Mouse (Mus musculus) embryonic stem cell, embryonic (primary cell): ENCODE measurements around the gene Rreb1.

Source experiments
- CTCF ChIA-PET, 4 experiments: fragments of 300-600 bp in 2 of 4; fragments of 350-600 bp in 2 of 4; sonication (Branson Sonifier 250); formaldehyde crosslinking; loops; one replicate each; lab custom pipeline; 2022; ENCODE audit warnings: inconsistent platforms in 2 of 4; lab: Charles Lee
- POLR2A ChIA-PET, 4 experiments: fragments of 300-600 bp in 2 of 4; fragments of 350-600 bp in 2 of 4; sonication (Branson Sonifier 250); formaldehyde crosslinking; loops; one replicate each; lab custom pipeline; 2022; ENCODE audit warnings: antibody characterized with exemption in 4 of 4, inconsistent platforms in 1 of 4; lab: Charles Lee

The Rreb1 gene

DNA sequence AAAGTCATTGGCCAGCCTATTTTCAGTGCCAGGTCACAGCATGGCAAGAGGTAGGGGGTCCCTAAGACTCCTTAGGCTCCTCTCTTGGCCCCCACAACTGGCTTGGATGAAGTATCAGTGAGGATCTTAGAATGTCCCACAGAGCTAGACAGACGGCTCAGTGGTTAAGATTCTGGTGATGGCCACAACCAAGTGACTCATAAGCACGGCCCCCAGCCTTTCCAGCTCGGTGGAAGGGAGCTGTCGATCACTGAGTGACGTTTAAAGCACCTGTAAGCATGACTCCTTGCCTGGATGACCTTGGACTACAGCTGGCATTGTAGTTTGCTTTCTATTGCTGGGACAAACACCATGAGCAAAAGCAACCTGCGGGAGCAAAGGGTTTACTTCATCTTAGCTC lies 174.8 kb downstream of the Rreb1 start:
- ChIA-PET CTCF (interaction anchor here in 2 of 4 experiments (0.6 to 1.5 kb wide), 3 partner anchors 10 to 475 kb away, joined by 4 to 5 read pairs (median 4); no protein-coding TSS in a partner anchor), POLR2A (interaction anchor here in 2 of 4 experiments (0.7 to 0.9 kb wide), 2 partner anchors 12 to 18 kb away, joined by 3 read pairs; no protein-coding TSS in a partner anchor)

DNA sequence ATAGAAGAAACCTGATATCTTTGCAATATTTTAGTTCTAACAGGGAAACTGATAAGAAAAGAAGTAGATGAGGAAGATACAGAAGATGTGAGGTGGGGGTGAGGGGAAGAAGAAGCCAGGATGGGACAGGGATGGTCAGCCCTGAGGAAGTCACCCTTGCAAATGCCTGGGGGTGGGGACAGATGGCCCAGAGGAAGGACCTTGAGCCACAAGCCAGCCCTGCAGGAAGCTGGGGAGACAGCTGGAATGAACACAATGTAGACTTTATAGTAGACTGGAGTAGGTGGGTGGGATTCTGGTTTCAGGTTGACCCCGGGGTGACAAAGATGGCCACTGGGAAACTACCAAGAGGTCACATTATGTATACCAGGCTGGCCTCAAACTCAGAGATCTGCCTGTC lies 176.1 kb downstream of the Rreb1 start:
- POLR2A ChIA-PET: interaction anchor here in 1 of 4 experiments (1.1 kb wide), 1 partner anchor 257 kb away, joined by 3 read pairs; no protein-coding TSS in a partner anchor
- CTCF ChIA-PET: no interaction called here

DNA sequence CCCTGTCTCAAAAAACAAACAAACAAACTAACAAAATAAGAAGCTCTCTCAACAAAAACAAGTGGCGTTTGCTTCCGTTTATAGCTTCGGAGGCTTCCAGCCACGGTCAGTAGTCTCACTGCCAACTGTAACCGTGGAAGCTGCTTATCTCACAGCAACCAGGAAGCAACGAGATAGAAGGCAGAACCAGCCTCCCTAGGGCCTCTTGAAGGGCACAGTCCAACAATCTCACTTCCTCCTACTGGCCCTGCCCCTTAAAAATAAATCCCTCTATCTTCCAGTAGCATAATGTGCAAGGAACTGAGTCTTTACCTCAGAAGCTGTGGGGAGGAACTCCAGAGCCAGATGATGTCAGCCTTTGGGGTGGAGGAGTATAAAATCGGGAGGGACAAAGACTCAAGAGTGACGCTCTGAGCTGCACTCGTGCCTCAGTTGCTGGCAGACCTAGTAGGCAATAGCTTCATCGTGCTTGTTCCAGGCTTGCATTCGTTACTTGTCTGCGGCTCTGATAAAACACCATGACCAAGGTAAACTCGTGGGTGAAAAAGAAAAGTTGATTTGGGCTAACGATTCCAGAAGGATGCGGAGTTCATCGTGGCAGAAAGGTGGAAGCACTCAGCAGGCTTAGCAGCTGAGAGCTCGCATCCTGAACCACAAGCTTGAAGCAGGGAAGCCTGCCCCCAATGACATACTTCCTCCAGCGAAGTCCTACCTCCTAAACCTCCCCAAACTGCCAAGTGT lies 180.5 kb downstream of the Rreb1 start:
- ChIA-PET CTCF (interaction anchor here in 2 of 4 experiments (0.8 to 2.0 kb wide), 5 partner anchors 9 to 28 kb away, joined by 3 to 5 read pairs (median 3); no protein-coding TSS in a partner anchor), POLR2A (interaction anchor here in 3 of 4 experiments (0.5 to 2.3 kb wide), 7 partner anchors 9 to 450 kb away, joined by 3 to 10 read pairs (median 4); partner anchors contain the start of gene Ssr1 (in 1 of the 3))

DNA sequence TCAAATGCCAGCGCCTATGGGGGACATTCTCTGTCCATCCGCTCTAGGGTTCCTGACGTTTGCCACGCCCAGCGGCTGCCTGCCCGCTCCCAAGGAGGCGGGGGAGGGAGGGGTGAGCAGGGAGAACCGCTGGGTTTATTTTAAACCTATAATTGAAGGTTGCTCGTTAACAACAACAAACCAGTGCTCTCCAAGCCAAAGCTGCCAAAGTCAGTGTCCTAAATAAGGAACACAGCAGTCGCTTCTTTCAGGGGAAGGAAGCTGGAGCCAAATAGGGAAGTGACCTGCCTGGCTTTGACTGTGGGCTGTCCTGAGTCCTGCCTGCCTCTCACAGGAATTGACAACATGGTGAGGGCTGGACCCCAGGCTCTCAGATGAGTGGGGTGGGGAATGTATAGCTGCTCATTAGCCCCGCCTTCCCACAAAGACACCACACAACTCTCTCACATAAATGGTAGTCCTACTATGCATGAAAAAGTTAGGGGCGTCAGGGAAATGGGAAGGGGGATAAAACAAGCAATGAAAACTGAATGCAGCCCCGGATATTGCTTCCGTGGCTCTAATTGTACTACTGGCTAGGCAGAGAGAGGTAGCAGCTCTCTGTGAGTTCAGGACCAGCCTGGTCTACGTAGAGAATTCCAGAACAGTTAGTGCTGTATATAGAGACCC lies 181.2 kb downstream of the Rreb1 start:
- ChIA-PET CTCF (interaction anchor here in 3 of 4 experiments (0.6 to 1.1 kb wide), 4 partner anchors 8 to 29 kb away, joined by 3 to 5 read pairs (median 3); no protein-coding TSS in a partner anchor), POLR2A (interaction anchor here in 3 of 4 experiments (0.5 to 2.3 kb wide), 6 partner anchors 9 to 450 kb away, joined by 3 to 10 read pairs (median 4); partner anchors contain the start of gene Ssr1 (in 1 of the 3))

DNA sequence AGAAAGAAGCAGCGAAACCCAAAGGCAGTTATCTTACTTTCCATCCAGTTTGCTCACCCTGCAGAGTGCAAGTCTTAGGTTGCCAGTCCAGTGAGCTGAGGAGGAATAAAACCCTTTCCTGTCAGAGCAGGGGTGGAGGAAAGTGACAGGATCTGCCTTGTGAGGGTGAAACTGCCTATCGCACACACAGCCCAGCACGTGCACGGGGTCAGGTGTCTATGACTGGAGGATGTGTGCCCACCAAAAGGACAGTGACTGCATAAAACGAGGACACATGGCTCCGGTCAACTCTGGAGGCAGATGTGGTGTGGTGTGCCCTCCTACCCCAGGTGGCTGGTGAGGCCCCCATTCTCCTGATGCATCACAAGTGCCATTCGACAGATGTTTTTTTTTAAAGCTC lies 181.7 kb downstream of the Rreb1 start:
- CTCF ChIA-PET: interaction anchor here in 2 of 4 experiments (0.6 to 1.0 kb wide), 3 partner anchors 13 to 29 kb away, joined by 3 read pairs; no protein-coding TSS in a partner anchor
- POLR2A ChIA-PET: interaction anchor here in 2 of 4 experiments (0.7 to 2.3 kb wide), 4 partner anchors 8 to 572 kb away, joined by 3 to 6 read pairs (median 4); no protein-coding TSS in a partner anchor

DNA sequence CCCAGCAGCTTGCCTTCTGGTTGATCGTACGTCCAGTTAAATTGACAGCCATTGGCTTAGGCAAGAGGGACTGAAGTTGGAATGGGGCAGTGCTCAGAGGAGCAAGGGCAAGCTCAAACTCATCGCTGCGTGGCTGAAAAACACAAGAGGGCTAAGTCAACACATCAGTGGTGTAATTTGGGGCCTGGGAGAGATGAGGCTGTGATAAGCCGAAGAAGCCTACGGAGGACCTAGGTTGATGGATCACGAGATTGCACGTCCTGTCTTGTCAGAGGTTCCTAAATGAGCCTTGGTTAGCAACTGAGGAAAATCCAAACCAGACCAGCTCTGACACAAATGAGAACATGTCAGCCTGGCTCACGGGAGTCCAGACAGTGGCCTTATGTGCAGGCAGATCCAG lies 184.3 kb downstream of the Rreb1 start:
- POLR2A ChIA-PET: interaction anchor here in 3 of 4 experiments (0.6 to 2.4 kb wide), 13 partner anchors 12 to 529 kb away, joined by 3 to 7 read pairs (median 3); partner anchors contain the start of gene Ssr1 (in 2 of the 3)

DNA sequence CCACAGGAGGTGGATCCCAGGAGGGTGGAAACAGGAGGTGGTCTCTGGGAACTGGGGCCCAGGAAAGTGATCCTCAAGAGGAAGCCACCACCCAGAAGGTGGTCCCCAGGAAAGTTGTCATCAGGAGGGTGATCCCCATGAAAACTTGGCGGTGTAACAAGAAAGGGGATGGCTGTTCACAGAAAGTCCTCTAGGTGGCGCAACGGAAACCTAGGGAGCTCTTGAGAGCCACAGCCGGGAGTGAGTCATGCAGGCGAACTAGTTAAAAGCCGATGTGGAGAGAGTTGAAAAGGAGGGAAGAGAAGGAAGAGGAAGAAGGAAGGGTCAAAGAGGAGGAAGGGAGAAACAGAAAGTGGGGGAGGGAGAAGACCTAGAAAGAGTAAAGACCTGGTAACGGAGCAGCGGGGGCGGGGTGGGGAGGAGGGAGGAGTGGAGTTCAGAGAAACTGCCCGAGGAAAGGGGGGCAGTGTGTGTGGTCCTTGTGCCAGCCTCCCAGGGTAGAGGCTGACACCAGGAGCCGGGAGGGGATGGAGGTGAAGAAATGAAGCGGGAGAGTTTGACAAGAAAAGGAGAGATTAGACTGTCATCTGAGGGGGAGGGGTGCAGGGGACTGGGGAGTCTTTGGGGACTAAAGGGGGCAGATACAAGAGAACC lies 185.3 kb downstream of the Rreb1 start:
- POLR2A ChIA-PET: interaction anchor here (0.6 to 2.4 kb wide), 33 partner anchors 11 to 626 kb away, joined by 3 to 11 read pairs (median 4); partner anchors contain the start of gene Ssr1 (in 1 of the 4)

More for the DNA sequence above, 184.3 kb downstream of the Rreb1 start:
- CTCF ChIA-PET: interaction anchor here (0.6 to 2.5 kb wide), 16 partner anchors 9 to 529 kb away, joined by 3 to 12 read pairs (median 4); partner anchors contain the start of gene Ssr1 (in 1 of the 4)

DNA sequence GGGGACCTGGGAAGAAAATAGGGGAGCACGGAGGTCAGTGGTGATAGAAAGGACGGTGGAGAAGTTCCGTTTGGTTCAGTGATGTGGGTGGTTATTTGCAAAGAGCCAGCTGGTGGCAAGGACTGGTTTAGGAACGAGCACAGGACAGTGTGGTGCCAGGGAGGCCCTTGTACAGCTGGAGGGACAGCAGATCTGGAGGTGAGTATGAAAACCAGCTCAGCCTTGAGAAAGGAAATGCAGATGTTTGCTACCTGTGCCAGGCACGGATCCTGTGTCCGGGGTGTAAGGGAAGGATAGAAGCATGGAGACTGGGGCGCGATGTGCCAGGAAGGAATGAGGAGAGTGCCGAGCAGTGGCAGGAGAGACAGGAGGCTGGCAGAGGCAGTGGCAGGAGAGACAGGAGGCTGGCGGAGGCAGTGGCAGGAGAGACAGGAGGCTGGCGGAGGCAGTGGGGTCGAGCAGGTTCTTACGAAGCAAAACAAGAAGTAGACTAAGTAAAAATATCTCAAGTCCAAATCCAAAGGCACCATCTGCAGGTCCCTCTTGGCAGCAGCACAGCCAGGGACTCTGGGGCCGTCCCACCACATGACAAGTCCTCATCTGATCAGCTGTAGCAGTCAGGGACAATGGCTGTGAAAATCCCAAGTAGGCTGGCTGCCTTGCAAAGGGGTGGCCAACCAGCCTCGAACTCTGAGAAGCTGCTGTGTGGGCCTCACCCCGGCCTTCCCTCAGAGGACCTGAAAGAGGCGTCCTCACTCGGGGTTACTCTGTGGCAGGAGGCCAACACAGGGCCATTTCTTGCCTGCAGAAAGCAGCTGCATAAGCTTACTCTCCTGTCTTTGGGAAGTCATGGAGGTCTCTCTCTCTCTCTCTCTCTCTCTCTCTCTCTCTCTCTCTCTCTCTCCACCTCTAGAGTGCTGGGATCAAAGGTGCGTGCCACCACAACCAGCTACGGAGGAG lies 186.2 kb downstream of the Rreb1 start:
- CTCF ChIA-PET: interaction anchor here (0.6 to 2.3 kb wide), 25 partner anchors 12 to 1384 kb away, joined by 3 to 12 read pairs (median 4); no protein-coding TSS in a partner anchor
- POLR2A ChIA-PET: interaction anchor here (0.6 to 2.4 kb wide), 34 partner anchors 8 to 564 kb away, joined by 3 to 15 read pairs (median 4); partner anchors contain the start of gene Ssr1 (in 1 of the 4)

More for the DNA sequence above, 185.3 kb downstream of the Rreb1 start:
- CTCF ChIA-PET: interaction anchor here (0.6 to 2.5 kb wide), 37 partner anchors 8 to 530 kb away, joined by 3 to 16 read pairs (median 4); partner anchors contain the start of gene Ssr1 (in 1 of the 4)

DNA sequence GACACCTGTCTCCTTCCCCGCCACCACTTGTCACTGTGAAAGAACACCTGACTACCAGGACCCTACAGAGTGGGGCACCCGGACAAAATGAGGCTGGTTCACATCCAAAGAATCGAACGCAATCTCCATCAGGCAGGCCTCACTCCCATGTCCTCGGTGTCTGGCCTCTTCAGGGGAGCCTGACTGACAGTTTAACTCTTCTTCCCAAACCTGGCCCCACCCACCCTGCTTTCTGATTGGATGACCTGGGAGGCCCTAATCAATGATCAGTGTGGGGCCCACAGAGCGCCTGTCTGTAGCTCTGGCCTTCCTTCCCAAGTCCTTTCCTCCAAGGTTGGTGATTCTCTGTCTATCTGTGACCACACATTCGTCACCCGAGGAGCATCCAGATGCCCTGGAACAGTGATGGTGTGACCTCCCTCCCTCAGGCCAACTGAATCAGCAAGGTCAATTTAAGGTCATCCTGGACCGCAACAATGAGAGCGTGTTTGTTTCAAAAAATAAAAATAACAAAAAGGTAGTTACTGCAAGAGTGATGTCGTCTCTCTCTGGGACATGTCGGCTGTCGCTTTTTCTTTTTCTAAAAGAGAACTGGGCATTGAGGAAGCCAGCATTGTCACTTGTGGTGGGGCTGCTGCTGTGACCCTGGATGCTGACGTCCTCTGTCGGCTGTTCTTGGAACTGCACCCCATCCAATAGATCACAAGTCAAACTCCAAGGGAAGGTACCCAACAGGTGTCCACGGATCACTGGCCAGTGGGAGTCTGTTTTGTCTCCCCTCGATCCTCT lies 187.1 kb downstream of the Rreb1 start:
- CTCF ChIA-PET: interaction anchor here (0.6 to 1.4 kb wide), 21 partner anchors 11 to 1385 kb away, joined by 3 to 11 read pairs (median 3); no protein-coding TSS in a partner anchor
- POLR2A ChIA-PET: interaction anchor here (0.6 to 2.1 kb wide), 30 partner anchors 9 to 1341 kb away, joined by 3 to 15 read pairs (median 4); partner anchors contain the start of gene Ssr1 (in 1 of the 4)

DNA sequence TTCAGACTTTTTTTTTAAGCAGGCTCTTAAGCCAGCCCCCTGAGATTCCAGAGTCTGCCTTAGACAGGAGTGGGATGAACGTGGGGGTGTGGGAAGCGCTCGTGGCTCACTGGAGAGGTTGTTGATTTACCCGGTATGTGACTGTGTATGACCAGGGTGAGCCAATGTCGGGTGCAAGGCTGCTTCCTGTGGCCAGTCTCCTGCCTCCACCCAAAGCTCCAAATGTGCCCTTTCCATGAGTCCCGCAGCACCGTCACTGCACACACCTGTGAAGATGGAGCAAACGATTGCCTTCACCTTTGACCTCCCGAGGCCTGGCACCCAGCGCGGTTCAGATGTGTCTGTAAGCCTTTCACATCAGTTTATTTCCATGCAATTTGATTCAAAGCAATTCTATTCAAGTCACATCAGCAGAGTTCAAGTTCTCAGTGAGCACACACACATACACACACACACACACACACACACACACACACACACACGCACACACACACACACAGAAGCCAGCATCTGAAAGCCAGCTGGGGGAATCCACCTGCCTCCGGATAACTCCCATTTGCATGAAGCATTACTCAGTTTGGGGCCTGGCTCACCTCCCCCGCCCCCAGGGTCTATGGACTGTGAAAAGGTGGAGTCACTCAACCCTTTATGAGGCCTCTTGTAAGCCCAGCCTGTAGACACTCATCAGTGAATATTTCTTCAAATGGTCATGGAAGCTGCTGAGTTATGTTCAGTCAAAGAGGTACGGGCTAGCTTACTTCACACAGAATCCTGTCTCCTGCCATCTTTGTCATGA lies 188.3 kb downstream of the Rreb1 start:
- CTCF ChIA-PET: interaction anchor here (0.7 to 1.7 kb wide), 9 partner anchors 8 to 511 kb away, joined by 3 to 5 read pairs (median 4); no protein-coding TSS in a partner anchor
- POLR2A ChIA-PET: interaction anchor here in 3 of 4 experiments (0.6 to 18.6 kb wide), 13 partner anchors 10 to 518 kb away, joined by 3 to 298 read pairs (median 4); partner anchors contain the start of gene Ssr1 (in 1 of the 3)

DNA sequence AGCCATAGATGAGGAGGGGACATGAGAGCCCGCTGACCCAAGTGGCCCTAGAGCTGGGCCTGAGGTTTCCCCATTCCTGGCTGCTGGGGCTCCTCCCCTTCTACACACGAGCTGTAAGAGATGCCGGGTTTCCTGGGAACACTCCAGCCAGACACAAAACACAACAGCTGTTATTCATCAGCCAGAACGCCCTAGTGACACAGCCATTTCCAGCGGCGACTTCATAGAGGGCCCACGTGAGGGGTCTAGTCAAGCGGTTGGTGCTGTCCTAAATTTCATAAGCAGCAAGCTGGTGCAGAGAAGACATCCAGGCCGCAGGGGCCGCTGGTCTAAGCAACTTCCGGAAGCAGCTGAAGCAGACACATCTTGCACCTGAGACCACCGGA lies 188.8 kb downstream of the Rreb1 start:
- POLR2A ChIA-PET: interaction anchor here (0.6 to 18.6 kb wide), 21 partner anchors 9 to 531 kb away, joined by 3 to 298 read pairs (median 4); partner anchors contain the start of gene Ssr1 (in 1 of the 4)
- CTCF ChIA-PET: interaction anchor here (0.5 to 1.7 kb wide), 14 partner anchors 8 to 533 kb away, joined by 3 to 5 read pairs (median 4); no protein-coding TSS in a partner anchor

DNA sequence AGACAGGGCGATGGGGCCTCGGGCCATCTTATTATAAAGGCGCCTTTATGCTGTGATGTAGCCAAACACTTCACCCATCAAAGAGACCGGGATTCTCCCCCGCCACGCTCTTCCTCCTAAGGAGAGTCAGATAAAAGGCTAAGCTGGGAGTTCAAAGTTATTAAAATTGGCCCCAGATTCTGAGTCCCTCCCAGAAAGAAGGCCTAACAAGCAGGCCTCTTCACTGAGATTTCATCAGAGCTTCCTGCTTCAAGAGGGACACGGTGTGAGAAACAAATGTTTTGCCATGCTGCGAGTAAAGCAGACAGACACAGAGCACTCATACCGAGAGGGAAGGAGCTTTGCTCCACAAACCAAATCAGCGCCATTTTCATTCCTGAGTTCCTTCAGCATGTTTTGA lies 189.4 kb downstream of the Rreb1 start:
- ChIA-PET POLR2A (interaction anchor here (0.6 to 18.6 kb wide), 24 partner anchors 9 to 531 kb away, joined by 3 to 298 read pairs (median 3); partner anchors contain the start of gene Ssr1 (in 1 of the 4)), CTCF (interaction anchor here in 3 of 4 experiments (0.5 to 1.7 kb wide), 13 partner anchors 9 to 534 kb away, joined by 3 to 5 read pairs (median 3); no protein-coding TSS in a partner anchor)

DNA sequence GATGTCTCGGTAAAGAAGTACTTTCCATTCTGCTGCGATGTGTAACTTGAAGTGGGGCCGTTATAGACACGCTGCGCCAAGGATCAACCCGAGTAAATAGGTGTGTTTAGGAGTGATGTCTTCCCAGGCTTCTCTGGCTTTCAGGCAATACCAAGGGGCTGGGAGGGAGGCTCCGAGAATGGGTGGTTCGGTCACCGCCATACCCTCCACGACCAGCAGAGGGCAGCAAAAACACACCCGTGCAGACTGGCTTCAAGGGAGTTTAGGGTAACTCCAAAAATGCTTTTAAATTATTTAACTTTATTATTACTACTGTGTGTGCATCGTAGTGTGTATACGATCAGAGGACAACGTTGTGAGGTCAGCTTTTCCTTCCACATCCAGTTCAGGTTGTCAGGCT lies 191.1 kb downstream of the Rreb1 start:
- ChIA-PET CTCF (interaction anchor here (0.5 to 1.8 kb wide), 21 partner anchors 11 to 535 kb away, joined by 3 to 12 read pairs (median 3); partner anchors contain the start of gene Ssr1 (in 1 of the 4)), POLR2A (interaction anchor here in 3 of 4 experiments (0.8 to 18.6 kb wide), 8 partner anchors 8 to 535 kb away, joined by 3 to 298 read pairs (median 4); partner anchors contain the start of gene Ssr1 (in 2 of the 3))

DNA sequence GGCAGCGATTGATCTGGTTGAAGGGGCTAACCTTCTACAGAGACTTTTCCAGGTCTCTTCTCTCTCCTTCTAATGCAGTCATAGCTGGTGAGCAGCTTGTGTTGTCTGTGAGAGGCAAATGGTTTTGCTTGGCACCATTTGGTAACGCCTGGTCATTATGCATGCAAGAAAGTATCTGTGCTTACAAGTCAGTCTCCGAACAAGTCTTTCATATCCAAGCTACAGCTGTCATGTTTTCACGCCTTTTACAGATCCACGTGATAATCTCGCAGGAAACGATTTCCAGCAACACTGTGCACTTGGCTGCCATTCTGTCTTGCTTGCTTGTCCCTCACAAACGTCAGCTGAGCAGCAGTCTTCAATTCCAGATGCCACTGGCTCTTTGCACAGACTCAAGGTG lies 191.8 kb downstream of the Rreb1 start:
- POLR2A ChIA-PET: interaction anchor here in 3 of 4 experiments (0.8 to 18.6 kb wide), 8 partner anchors 7 to 535 kb away, joined by 3 to 298 read pairs (median 4); partner anchors contain the start of gene Ssr1 (in 2 of the 3)
- CTCF ChIA-PET: interaction anchor here (0.5 to 1.8 kb wide), 22 partner anchors 10 to 536 kb away, joined by 3 to 12 read pairs (median 3); partner anchors contain the start of gene Ssr1 (in 1 of the 4)
